Mouse (Mus musculus): ENCODE data around the gene Gm27021. TPM values are rescaled to one million over a fixed set of nuclear protein-coding genes. Genes with fewer than 3 reads are reported as not detected.

Gene Gm27021
- polyA plus RNA-seq, 1 experiment from 2014 or later = 2.1 TPM

DNA sequence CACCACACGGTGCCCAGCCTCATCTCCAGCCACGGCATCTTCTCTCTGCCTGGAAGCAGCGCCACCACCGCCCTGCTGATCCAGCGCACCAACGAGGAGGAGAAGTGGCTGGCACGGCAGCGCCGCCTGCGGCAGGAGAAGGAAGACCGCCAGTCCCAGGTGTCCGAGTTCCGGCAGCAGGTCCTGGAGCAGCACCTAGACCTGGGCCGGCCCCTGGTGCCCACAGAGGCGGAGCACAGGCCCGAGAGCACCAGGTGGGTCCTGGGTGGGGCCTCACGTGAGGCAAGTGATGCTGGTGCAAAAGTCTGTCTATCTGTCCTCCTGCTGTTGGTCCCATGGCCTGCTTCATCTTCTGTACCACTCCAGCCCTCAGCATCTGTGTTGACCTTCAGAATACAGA is 98.8 kb downstream of the Gm27021 start:
- peaks cover 28% of the 10 kb centered on the region for H3K4me1 ChIP-seq (ENCODE audit: control insufficient read depth, insufficient read depth, low read length)

DNA sequence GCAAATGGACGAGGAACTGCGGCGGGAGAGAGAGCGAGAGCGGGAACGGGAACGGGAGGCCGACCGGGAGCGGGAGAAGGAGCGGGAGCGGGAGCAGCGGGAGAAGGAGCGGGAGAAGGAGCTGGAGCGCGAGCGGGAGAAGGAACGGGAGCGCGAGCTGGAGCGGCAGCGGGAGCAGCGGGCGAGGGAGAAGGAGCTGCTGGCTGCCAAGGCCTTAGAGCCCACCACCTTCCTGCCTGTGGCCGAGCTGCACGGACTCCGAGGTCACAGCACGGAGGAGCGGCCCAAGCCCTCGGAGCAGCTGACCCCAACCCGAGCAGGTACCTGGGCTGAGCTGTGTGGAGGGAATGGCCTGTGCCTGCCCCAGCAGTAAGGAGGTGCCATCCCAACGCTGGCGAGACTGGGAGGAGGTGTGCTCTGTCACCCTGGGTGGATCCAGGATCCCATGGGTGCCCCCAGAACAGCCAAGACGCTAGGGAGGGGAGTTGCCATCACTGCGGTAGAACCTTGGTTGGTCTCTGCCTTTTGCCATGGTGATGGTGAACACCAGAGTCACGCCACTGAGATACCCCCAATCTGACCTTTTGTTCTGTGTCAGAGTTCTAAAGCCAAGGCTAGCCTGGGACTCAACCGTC is 99.6 kb downstream of the Gm27021 start:
- H3K4me3 ChIP-seq (ENCODE audit: low read depth, low read length) = no peak overlapping the region
- H3K36me3 ChIP-seq (ENCODE audit: control insufficient read depth, insufficient read depth, low read length) = peaks cover 54% of the 10 kb centered on the region
- no peak overlapping the region for H3K27ac ChIP-seq (replicated peaks; ENCODE audit: low read depth, low read length)
- no peak overlapping the region for H3K9ac ChIP-seq (ENCODE audit: low read length)
- WGBS = 96% methylated on average over 37 of the region's 37 CpGs
- H3K27me3 ChIP-seq (ENCODE audit: control insufficient read depth, insufficient read depth, low read length) = no peaks in the 10 kb centered on the region
- H3K4me1 ChIP-seq (ENCODE audit: control insufficient read depth, insufficient read depth, low read length) = peaks cover 36% of the 10 kb centered on the region
- no peak for ATAC-seq (ENCODE audit: insufficient number of reproducible peaks, low FRiP score, low TSS enrichment, low read depth)
- H3K9me3 ChIP-seq (ENCODE audit: control insufficient read depth, low read length) = no peaks in the 10 kb centered on the region
- DNase-seq (ENCODE audit: low spot score) = no peak
- H3K4me2 ChIP-seq (ENCODE audit: low read depth, severe bottlenecking) = no peak overlapping the region

More for the DNA sequence above, 98.8 kb downstream of the Gm27021 start:
- Histone ChIP-seq H3K27me3 (ENCODE audit: control insufficient read depth, insufficient read depth, low read length) (no peaks in the 10 kb centered on the region), H3K9ac (ENCODE audit: low read length) (no peak overlapping the region), H3K9me3 (ENCODE audit: control insufficient read depth, low read length) (no peaks in the 10 kb centered on the region), H3K36me3 (ENCODE audit: control insufficient read depth, insufficient read depth, low read length) (peaks cover 57% of the 10 kb centered on the region), H3K27ac (replicated peaks; ENCODE audit: low read depth, low read length) (no peak overlapping the region), H3K4me2 (ENCODE audit: low read depth, severe bottlenecking) (no peak overlapping the region), H3K4me3 (ENCODE audit: low read depth, low read length) (no peak overlapping the region)
- no peak for ATAC-seq (ENCODE audit: insufficient number of reproducible peaks, low FRiP score, low TSS enrichment, low read depth)
- WGBS = 91% methylated on average over 17 of the region's 17 CpGs
- DNase-seq (ENCODE audit: low spot score) = no peak

DNA sequence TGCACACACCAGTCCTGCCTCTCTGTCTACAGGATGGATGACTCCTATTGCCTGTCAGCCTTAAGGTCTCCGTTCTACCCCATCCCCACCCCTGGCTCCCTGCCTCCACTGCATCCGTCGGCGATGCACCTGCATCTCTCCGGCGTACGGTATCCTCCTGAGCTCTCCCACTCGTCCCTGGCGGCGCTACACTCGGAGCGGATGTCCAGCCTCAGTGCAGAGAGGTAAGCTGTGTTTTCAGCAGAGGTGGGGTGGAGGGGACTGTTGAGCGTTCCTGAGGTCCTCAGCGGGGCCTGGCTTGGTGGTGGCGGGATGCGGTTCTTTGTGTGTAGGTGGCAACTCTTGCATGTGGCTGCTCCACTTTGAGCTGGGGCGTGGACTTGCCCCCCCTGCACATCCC is 100.1 kb downstream of the Gm27021 start:
- H3K9ac ChIP-seq (ENCODE audit: low read length) = no peak overlapping the region
- peaks cover 42% of the 10 kb centered on the region for H3K4me1 ChIP-seq (ENCODE audit: control insufficient read depth, insufficient read depth, low read length)
- H3K36me3 ChIP-seq (ENCODE audit: control insufficient read depth, insufficient read depth, low read length) = peaks cover 50% of the 10 kb centered on the region
- H3K9me3 ChIP-seq (ENCODE audit: control insufficient read depth, low read length) = no peaks in the 10 kb centered on the region
- no peak for ATAC-seq (ENCODE audit: insufficient number of reproducible peaks, low FRiP score, low TSS enrichment, low read depth)
- no peak overlapping the region for H3K4me2 ChIP-seq (ENCODE audit: low read depth, severe bottlenecking)
- 96% methylated on average over 17 of the region's 17 CpGs for WGBS
- no peak overlapping the region for H3K27ac ChIP-seq (replicated peaks; ENCODE audit: low read depth, low read length)
- no peak for DNase-seq (ENCODE audit: low spot score)
- no peak overlapping the region for H3K4me3 ChIP-seq (ENCODE audit: low read depth, low read length)
- no peaks in the 10 kb centered on the region for H3K27me3 ChIP-seq (ENCODE audit: control insufficient read depth, insufficient read depth, low read length)

DNA sequence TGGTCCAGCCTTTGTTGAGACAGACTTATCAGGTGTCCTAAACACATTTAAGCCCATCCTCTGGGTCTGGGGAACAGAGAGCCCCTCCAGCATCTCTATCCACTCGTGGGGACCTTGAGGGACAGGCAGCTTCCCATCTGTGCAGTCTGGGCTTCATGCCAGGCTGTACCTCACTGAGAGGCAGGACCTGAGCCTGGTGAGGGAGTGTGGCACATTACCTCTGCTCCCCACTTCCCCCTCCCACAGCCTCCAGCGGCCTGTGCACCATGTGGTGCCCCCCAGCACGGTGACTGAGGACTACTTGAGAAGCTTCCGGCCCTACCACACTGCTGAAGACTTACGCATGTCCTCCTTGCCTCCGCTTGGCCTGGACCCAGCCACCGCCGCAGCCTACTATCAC is 101.2 kb downstream of the Gm27021 start:
- no peak overlapping the region for H3K27ac ChIP-seq (replicated peaks; ENCODE audit: low read depth, low read length)
- DNase-seq (ENCODE audit: low spot score) = no peak
- no peak for ATAC-seq (ENCODE audit: insufficient number of reproducible peaks, low FRiP score, low TSS enrichment, low read depth)
- H3K36me3 ChIP-seq (ENCODE audit: control insufficient read depth, insufficient read depth, low read length) = peaks cover 40% of the 10 kb centered on the region
- no peaks in the 10 kb centered on the region for H3K9me3 ChIP-seq (ENCODE audit: control insufficient read depth, low read length)
- no peak overlapping the region for H3K4me3 ChIP-seq (ENCODE audit: low read depth, low read length)
- H3K4me2 ChIP-seq (ENCODE audit: low read depth, severe bottlenecking) = no peak overlapping the region
- no peak overlapping the region for H3K9ac ChIP-seq (ENCODE audit: low read length)
- peaks cover 48% of the 10 kb centered on the region for H3K4me1 ChIP-seq (ENCODE audit: control insufficient read depth, insufficient read depth, low read length)
- H3K27me3 ChIP-seq (ENCODE audit: control insufficient read depth, insufficient read depth, low read length) = no peaks in the 10 kb centered on the region
- WGBS = 85% methylated on average over 8 of the region's 8 CpGs

DNA sequence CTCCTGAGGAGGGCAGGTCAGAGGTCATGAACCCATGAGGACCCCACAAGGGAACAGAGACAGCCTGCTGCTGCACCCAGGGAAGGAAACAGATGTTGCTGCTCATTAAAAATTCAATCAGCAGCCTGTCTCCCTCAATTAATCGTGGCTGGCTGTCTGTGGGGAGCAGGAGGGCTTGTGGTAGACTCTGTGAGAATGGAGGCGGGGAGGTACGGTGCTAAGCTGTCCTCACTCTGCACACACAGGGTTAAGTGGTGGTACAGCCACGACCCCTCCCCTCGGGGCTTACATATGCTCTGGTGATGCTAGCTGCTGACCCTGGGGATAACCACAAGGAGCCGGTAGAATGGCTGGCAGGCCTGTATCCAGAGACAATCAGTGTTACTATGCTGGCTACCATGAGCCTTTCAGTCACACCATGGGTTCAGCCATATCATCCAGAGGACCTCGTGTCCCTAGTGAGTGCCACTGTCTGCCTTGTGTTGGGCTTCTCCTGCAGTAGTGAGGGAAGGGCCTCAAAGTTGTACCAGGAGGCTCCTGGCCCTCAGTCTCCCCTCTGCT is 102.6 kb downstream of the Gm27021 start:
- DNase-seq (ENCODE audit: low spot score) (peak; percentile 62), ATAC-seq (ENCODE audit: insufficient number of reproducible peaks, low FRiP score, low TSS enrichment, low read depth) (no peak)
- Histone ChIP-seq H3K4me3 (ENCODE audit: low read depth, low read length) (no peak overlapping the region), H3K27me3 (ENCODE audit: control insufficient read depth, insufficient read depth, low read length) (no peaks in the 10 kb centered on the region), H3K4me2 (ENCODE audit: low read depth, severe bottlenecking) (no peak overlapping the region), H3K36me3 (ENCODE audit: control insufficient read depth, insufficient read depth, low read length) (peaks cover 30% of the 10 kb centered on the region), H3K4me1 (ENCODE audit: control insufficient read depth, insufficient read depth, low read length) (peaks cover 50% of the 10 kb centered on the region), H3K9ac (ENCODE audit: low read length) (no peak overlapping the region), H3K27ac (replicated peaks; ENCODE audit: low read depth, low read length) (no peak overlapping the region), H3K9me3 (ENCODE audit: control insufficient read depth, low read length) (no peaks in the 10 kb centered on the region)
- 13% methylated on average over 7 of the region's 7 CpGs for WGBS

DNA sequence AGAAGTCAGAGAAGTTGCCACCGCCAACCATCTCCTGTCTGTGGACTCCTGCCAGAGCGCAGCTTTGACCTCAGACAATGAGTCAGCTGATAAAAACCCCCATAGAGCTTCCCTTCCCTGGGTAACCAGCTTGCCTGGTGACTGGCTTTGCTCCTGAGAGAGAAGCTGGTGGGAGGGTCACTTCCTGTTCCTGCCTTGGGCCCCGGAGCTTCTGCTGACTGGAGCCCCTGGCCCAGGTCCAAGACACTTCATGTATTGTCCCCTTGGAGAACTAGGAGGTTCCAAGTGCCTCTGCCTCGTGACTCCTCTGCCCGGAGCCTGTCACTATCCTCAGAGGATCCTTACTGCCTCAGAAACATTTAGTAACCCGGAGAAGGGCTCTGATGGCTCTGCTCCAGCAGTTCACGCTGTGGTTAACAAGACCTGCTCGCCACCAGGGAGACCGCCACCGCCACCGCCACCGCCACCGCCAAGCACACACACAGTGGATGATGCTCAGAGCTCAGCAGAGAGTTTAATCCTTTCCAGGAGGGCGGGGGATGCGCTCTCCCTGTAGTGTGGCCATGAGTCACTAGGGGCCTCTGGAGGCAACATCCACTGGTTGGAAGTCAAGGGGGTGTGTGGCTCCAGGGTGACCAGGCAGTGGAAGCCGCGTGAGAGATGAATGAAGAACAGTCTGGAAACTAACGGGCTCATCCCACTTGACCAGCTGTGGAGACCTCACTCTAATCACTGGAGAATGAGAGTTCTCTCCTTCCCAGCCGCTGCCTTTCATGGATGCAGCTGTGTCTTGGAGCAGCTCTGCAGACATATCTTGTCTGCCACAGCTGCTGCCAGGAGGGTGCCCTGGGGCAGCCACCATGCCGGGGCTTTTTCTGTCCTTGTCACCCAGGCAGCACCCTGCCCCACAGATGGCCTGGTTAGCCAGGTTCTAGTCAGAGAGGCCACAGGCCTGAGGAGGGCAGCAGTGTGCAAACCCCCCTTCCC is 103.7 kb downstream of the Gm27021 start:
- H3K4me2 ChIP-seq (ENCODE audit: low read depth, severe bottlenecking) = no peak overlapping the region
- peak overlapping the region; percentile 53 for H3K27ac ChIP-seq (replicated peaks; ENCODE audit: low read depth, low read length)
- peaks cover 27% of the 10 kb centered on the region for H3K36me3 ChIP-seq (ENCODE audit: control insufficient read depth, insufficient read depth, low read length)
- H3K4me3 ChIP-seq (ENCODE audit: low read depth, low read length) = no peak overlapping the region
- peak; percentile 53 for DNase-seq (ENCODE audit: low spot score)
- WGBS = 24% methylated on average over 20 of the region's 20 CpGs
- H3K27me3 ChIP-seq (ENCODE audit: control insufficient read depth, insufficient read depth, low read length) = no peaks in the 10 kb centered on the region
- no peak overlapping the region; the same call in 1 of the 2 replicates for H3K9ac ChIP-seq (ENCODE audit: low read length)
- no peaks in the 10 kb centered on the region for H3K9me3 ChIP-seq (ENCODE audit: control insufficient read depth, low read length)
- peaks cover 57% of the 10 kb centered on the region for H3K4me1 ChIP-seq (ENCODE audit: control insufficient read depth, insufficient read depth, low read length)
- ATAC-seq (ENCODE audit: insufficient number of reproducible peaks, low FRiP score, low TSS enrichment, low read depth) = no peak

DNA sequence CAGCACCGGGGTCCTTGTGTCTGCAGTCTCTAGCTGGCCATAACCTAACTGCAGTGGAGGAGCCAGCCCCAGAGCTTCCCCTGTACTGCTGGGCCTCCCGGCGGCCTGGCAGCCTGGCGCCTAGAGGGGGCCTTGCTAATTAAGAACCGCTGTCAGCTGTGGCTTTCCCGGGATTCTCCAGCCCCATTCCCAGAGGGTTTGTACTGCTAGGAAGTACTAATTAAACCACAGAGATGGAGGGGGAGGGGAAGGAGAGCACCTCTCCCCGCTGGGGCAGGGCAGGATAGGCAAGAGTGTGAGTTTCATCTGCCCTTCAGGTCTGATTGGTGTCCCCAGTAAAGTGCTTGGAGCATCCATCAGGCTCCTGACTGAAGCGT is 104.5 kb downstream of the Gm27021 start:
- Histone ChIP-seq H3K4me1 (ENCODE audit: control insufficient read depth, insufficient read depth, low read length) (peaks cover 65% of the 10 kb centered on the region), H3K4me3 (ENCODE audit: low read depth, low read length) (no peak overlapping the region), H3K27ac (replicated peaks; ENCODE audit: low read depth, low read length) (peak overlapping the region; percentile 53), H3K27me3 (ENCODE audit: control insufficient read depth, insufficient read depth, low read length) (no peaks in the 10 kb centered on the region), H3K4me2 (ENCODE audit: low read depth, severe bottlenecking) (no peak overlapping the region), H3K9ac (ENCODE audit: low read length) (no peak overlapping the region), H3K9me3 (ENCODE audit: control insufficient read depth, low read length) (no peaks in the 10 kb centered on the region), H3K36me3 (ENCODE audit: control insufficient read depth, insufficient read depth, low read length) (peaks cover 19% of the 10 kb centered on the region)
- no peak for ATAC-seq (ENCODE audit: insufficient number of reproducible peaks, low FRiP score, low TSS enrichment, low read depth)
- WGBS = 2% methylated on average over 8 of the region's 8 CpGs
- peak; percentile 74 for DNase-seq (ENCODE audit: low spot score)

DNA sequence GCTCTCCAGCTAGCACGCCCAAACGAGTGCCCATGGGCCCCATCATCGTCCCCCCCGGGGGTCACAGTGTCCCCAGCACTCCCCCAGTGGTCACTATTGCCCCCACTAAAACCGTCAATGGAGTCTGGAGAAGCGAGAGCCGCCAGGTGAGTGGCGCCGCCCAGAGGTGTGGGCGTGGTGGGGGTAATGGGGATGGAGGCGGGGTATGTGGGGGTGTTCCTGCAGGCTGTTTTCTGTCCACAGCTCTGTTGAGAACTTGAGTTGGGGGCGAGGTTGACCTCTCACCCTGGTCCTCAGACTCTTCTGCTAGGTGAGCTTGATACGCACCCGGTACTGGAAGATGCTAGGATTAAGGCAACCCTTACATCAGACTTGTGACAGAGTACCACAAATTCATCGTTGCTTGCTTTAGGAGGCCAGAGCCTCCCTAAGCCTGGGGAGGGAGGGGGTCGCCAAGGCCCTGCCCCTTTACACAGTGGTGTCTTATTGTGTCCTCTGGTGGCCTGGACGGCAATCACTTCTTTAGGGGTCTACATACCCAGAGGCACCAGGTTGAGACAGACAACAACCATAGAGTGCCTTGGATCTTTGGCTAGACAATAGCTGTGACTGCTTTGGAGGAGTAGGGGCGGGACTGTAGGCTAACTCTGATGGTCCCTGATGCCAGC is 105.1 kb downstream of the Gm27021 start:
- Histone ChIP-seq H3K4me1 (ENCODE audit: control insufficient read depth, insufficient read depth, low read length) (peaks cover 69% of the 10 kb centered on the region), H3K4me2 (ENCODE audit: low read depth, severe bottlenecking) (no peak overlapping the region), H3K9me3 (ENCODE audit: control insufficient read depth, low read length) (no peaks in the 10 kb centered on the region), H3K27me3 (ENCODE audit: control insufficient read depth, insufficient read depth, low read length) (no peaks in the 10 kb centered on the region), H3K9ac (ENCODE audit: low read length) (no peak overlapping the region), H3K36me3 (ENCODE audit: control insufficient read depth, insufficient read depth, low read length) (peaks cover 16% of the 10 kb centered on the region), H3K27ac (replicated peaks; ENCODE audit: low read depth, low read length) (peak overlapping the region; percentile 53), H3K4me3 (ENCODE audit: low read depth, low read length) (no peak overlapping the region)
- ATAC-seq (ENCODE audit: insufficient number of reproducible peaks, low FRiP score, low TSS enrichment, low read depth) = no peak
- WGBS = 57% methylated on average over 18 of the region's 18 CpGs
- DNase-seq (ENCODE audit: low spot score) = no peak
